Mouse (Mus musculus) intestine, postnatal 0 days (tissue): ENCODE results near the gene Rnf11. TPM values are rescaled to one million over a fixed set of nuclear protein-coding genes. Genes with fewer than 3 reads are reported as not detected.

ENCODE experiments used
- ATAC-seq: fragments of 200-750 bp; cut with Nextera tagmentation; 2 replicates; pipeline ENCODE4 v1.8.0; 2017; ENCODE audit warnings: mild to moderate bottlenecking, moderate TSS enrichment, moderate library complexity
- H3K27ac ChIP-seq: fragments of 300-500 bp; sonication (generic); 2 replicates; pipeline ENCODE4 v1.5.1; 2014; ENCODE audit warnings: mild to moderate bottlenecking, low read depth, low read length, moderate library complexity
- H3K27me3 ChIP-seq: fragments of 300-500 bp; sonication (generic); replicated peaks from 2 replicates; pipeline ENCODE4 v1.6.1; 2014; ENCODE audit warnings: low read length, mixed read lengths; ENCODE audit not compliant: control insufficient read depth, insufficient read depth
- H3K36me3 ChIP-seq: fragments of 300-500 bp; sonication (generic); 2 replicates; pipeline ENCODE4 v1.6.1; 2014; ENCODE audit warnings: mild to moderate bottlenecking, moderate library complexity; ENCODE audit not compliant: control insufficient read depth, insufficient read depth
- H3K4me1 ChIP-seq: fragments of 300-500 bp; sonication (generic); replicated peaks from 2 replicates; pipeline ENCODE4 v1.6.1; 2014; ENCODE audit warnings: antibody characterized with exemption, low read length, mixed read lengths; ENCODE audit not compliant: control insufficient read depth, insufficient read depth
- H3K4me2 ChIP-seq: fragments of 300-500 bp; sonication (generic); replicated peaks from 2 replicates; pipeline ENCODE4 v1.6.1; 2014; ENCODE audit warnings: low read depth, mild to moderate bottlenecking, moderate library complexity
- H3K4me3 ChIP-seq: fragments of 300-500 bp; sonication (generic); 2 replicates; pipeline ENCODE4 v1.5.1; 2014; ENCODE audit warnings: low read depth, low read length
- H3K9ac ChIP-seq: fragments of 300-500 bp; sonication (generic); 2 replicates; pipeline ENCODE4 v1.6.1; 2014; ENCODE audit warnings: mild to moderate bottlenecking, low read depth, low read length
- H3K9me3 ChIP-seq: fragments of 300-500 bp; sonication (generic); 2 replicates; pipeline ENCODE4 v1.6.1; 2016; ENCODE audit warnings: mixed run types; ENCODE audit not compliant: control insufficient read depth
- CTCF ChIP-seq: sonication (generic); IDR thresholded peaks from 2 replicates; pipeline ENCODE4 v1.5.1; 2016; ENCODE audit warnings: low read depth, mild to moderate bottlenecking, control low read depth, antibody characterized with exemption, moderate library complexity
- WGBS: fragments of 180-500 bp; shearing (Covaris S2); extraction: QIAGEN DNeasy Blood & Tissue Kit; methylation state at CpG from one replicate; pipeline ENCODE4 v1.1.7; 2014; 5-methylcytosine and 5-hydroxymethylcytosine counted together
- polyA plus RNA-seq: library from polyadenylated mRNA; unstranded; fragments of >200 nt; fragmentation: Nextera tagmentation; extraction: Ambion mirVana; gene quantifications from 2 replicates; pipeline ENCODE4 v1.2.1, GENCODE M21; 2015

The Rnf11 gene
- polyA plus RNA-seq, 1 experiment from 2014 or later = 36.0 TPM

DNA sequence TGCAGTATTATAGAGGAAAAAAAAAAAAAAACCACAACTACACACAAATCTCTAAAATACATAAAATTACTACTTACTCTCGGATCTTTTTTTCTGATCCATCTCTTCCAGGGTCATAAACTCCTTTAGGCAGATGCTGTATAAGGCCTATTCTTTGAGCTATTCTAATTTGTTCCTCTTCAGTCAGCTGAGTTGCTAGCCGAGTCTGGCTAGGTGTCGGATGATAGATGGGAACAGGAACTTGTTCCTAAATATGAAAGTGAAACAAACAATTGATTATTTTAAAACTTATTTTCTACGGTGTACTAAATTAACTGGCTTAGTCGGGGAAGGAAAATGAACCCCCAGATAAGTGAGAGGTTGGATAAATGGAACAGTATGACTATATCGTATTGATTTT lies 27.7 kb downstream of the Rnf11 start:
- H3K4me3 ChIP-seq = no peak overlapping the region
- H3K36me3 ChIP-seq = peaks cover 10% of the 10 kb centered on the region; the same call in 1 of the 2 replicates
- H3K4me1 ChIP-seq = no peaks in the 10 kb centered on the region
- 67% methylated on average over 6 of the region's 6 CpGs for WGBS
- H3K9ac ChIP-seq = no peak overlapping the region
- no peak for TF ChIP-seq CTCF
- no peaks in the 10 kb centered on the region for H3K27me3 ChIP-seq
- no peak overlapping the region for H3K27ac ChIP-seq
- H3K4me2 ChIP-seq = no peak overlapping the region
- H3K9me3 ChIP-seq = no peaks in the 10 kb centered on the region
- no peak for ATAC-seq

DNA sequence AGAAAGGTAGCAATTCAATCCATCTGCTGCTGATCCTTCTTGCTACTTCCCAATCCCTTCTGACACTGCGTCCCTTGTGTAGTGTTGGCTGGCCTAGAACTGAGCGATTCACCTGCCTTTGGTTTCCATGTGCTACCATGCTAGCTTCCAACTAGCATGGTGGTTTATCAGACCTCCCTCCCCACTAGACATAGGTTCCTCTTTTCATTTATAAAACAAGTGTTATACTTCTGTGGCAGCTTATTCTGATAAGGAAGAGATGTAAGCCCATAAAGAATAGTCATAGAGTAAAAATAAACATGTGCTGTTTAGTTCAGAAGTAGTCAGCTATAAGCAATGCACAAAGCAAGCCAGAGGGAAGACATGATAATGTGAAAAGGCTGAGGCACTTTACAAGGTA lies 36.0 kb downstream of the Rnf11 start:
- no peak overlapping the region for H3K4me2 ChIP-seq
- peaks cover 9% of the 10 kb centered on the region; the same call in 1 of the 2 replicates for H3K36me3 ChIP-seq
- no peak for TF ChIP-seq CTCF
- no peak overlapping the region for H3K4me3 ChIP-seq
- no peak overlapping the region for H3K27ac ChIP-seq
- H3K27me3 ChIP-seq = no peaks in the 10 kb centered on the region
- no peak overlapping the region for H3K9ac ChIP-seq
- H3K9me3 ChIP-seq = no peaks in the 10 kb centered on the region
- WGBS = 94% methylated on average over 2 of the region's 2 CpGs
- ATAC-seq = no peak
- H3K4me1 ChIP-seq = no peaks in the 10 kb centered on the region

DNA sequence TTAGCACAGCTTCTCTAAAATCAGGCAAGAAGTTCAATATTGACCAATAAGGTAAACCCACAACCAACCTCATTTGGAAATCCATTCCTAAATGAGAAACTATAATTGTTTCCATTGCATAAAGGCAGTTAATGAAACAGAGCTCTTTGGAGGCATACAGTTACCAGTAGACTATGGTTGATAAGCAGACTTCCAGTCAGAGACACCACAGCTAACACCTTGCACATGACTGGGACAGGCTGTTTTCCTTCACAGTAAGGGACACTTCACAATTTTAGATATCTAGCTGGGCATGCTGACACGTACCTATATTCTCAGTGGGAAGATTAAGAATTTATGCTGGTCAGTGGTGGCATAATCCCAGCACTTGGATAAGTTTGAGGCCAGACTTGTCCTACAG lies 38.6 kb downstream of the Rnf11 start:
- no peak for ATAC-seq
- WGBS = 87% methylated on average over 1 of the region's 1 CpGs
- H3K4me2 ChIP-seq = no peak overlapping the region

GRCm38 (mm10) chr4:109445397-109445796 lies 39.1 kb downstream of the Rnf11 start:
- no peak overlapping the region for H3K4me2 ChIP-seq
- no peaks in the 10 kb centered on the region for H3K27me3 ChIP-seq
- WGBS = 50% methylated on average over 2 of the region's 2 CpGs
- no peak for ATAC-seq
- H3K4me3 ChIP-seq = no peak overlapping the region
- no peaks in the 10 kb centered on the region for H3K4me1 ChIP-seq
- no peak for TF ChIP-seq CTCF
- no peak overlapping the region for H3K27ac ChIP-seq
- no peaks in the 10 kb centered on the region for H3K9me3 ChIP-seq
- peaks cover 6% of the 10 kb centered on the region; the same call in 1 of the 2 replicates for H3K36me3 ChIP-seq
- H3K9ac ChIP-seq = no peak overlapping the region

More for the DNA sequence above, 38.6 kb downstream of the Rnf11 start:
- no peaks in the 10 kb centered on the region for H3K4me1 ChIP-seq
- H3K36me3 ChIP-seq = peaks cover 6% of the 10 kb centered on the region; the same call in 1 of the 2 replicates
- H3K9ac ChIP-seq = no peak overlapping the region
- no peak for TF ChIP-seq CTCF
- no peak overlapping the region for H3K4me3 ChIP-seq
- H3K27me3 ChIP-seq = no peaks in the 10 kb centered on the region
- H3K9me3 ChIP-seq = no peaks in the 10 kb centered on the region
- H3K27ac ChIP-seq = no peak overlapping the region

- H3K27ac ChIP-seq = no peak overlapping the region
- no peak overlapping the region for H3K9ac ChIP-seq
- H3K9me3 ChIP-seq = no peaks in the 10 kb centered on the region
- TF ChIP-seq CTCF = no peak
- no peak overlapping the region for H3K4me3 ChIP-seq
- 89% methylated on average over 2 of the region's 2 CpGs for WGBS
- peaks cover 6% of the 10 kb centered on the region; the same call in 1 of the 2 replicates for H3K36me3 ChIP-seq
- no peak overlapping the region for H3K4me2 ChIP-seq
- no peaks in the 10 kb centered on the region for H3K27me3 ChIP-seq
- ATAC-seq = no peak
- H3K4me1 ChIP-seq = no peaks in the 10 kb centered on the region
Observed at GRCm38 (mm10) chr4:109444951-109445350, 39.6 kb downstream of the Rnf11 start.

DNA sequence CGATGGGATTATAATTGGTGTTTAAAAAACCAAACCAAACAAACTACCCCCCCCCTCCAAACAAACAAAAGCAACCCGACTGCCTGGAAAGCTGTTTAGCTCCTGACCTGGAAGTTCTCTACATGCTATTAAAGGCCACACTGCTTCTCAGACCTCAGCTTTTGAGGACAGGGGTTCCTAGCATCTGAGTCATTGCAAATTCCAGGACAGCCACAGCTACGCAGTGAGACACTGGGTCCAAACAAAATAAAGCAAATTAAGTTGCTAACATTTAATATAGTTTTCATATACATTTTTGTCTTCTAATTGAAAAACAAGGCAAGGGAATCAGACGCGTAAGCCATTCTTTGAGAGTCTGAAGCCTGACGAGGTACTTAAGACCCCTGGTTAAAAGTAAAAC lies 40.1 kb downstream of the Rnf11 start:
- WGBS = 66% methylated on average over 6 of the region's 6 CpGs
- Histone ChIP-seq H3K36me3 (peaks cover 6% of the 10 kb centered on the region; the same call in 1 of the 2 replicates), H3K4me3 (no peak overlapping the region), H3K4me2 (no peak overlapping the region), H3K27me3 (no peaks in the 10 kb centered on the region), H3K9ac (no peak overlapping the region), H3K4me1 (no peaks in the 10 kb centered on the region), H3K9me3 (no peaks in the 10 kb centered on the region), H3K27ac (no peak overlapping the region)
- TF ChIP-seq CTCF = no peak
- ATAC-seq = no peak

DNA sequence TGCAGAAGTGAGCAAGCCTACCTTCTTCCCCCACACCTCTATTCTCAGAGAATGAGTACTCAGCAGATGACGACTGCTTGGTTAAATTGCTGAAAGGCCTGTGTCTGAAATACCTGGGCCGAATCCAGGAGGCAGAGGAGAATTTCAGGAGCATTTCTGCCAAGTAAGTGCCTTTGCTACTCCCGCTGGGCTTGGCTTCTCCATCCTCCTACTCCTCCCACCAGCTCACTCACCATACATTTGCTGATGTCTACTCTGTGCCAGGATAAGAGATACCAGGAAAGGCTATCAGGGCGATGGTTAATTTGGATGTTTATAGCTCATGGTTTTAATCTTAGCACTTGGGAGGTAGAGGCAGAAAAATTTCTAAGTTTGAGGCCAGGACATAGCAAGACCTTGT lies 41.9 kb downstream of the Rnf11 start:
- WGBS = 87% methylated on average over 4 of the region's 4 CpGs
- TF ChIP-seq CTCF = no peak
- no peaks in the 10 kb centered on the region for H3K9me3 ChIP-seq
- H3K27me3 ChIP-seq = no peaks in the 10 kb centered on the region
- H3K4me2 ChIP-seq = no peak overlapping the region
- H3K36me3 ChIP-seq = peaks cover 6% of the 10 kb centered on the region; the same call in 1 of the 2 replicates
- no peak overlapping the region for H3K27ac ChIP-seq
- no peak overlapping the region for H3K4me3 ChIP-seq
- H3K9ac ChIP-seq = no peak overlapping the region
- H3K4me1 ChIP-seq = no peaks in the 10 kb centered on the region
- no peak for ATAC-seq
